8 mouse cellular contexts compared by ENCODE assay signal in genomic region chr11:97468639-97469287, GRCm38 (mm10). TPM values are rescaled to one million over a fixed set of nuclear protein-coding genes. Genes with fewer than 3 reads are reported as not detected.
DNase-seq lines count a peak whose midpoint lies in the region; ATAC-seq and TF ChIP-seq lines count a peak whose summit lies in the region.

No protein-coding gene starts in this region.

- no peak overlapping the region for H3K4me3 ChIP-seq in hindbrain, embryonic 13.5 days

- H3K4me2 ChIP-seq in hindbrain, embryonic 13.5 days = no peak overlapping the region

- no peak for DNase-seq in Patski (ENCODE audit: low read depth, low spot score)
- peak; percentile 96 to 98 for DNase-seq in cerebellum, postnatal 10 days
- DNase-seq in frontal cortex, postnatal 25 days (ENCODE audit: low spot score in 2 of 2) = peak; percentile 59 to 78
- peak; percentile 80 to 86 for DNase-seq in layer of hippocampus, postnatal 14 days (ENCODE audit: low spot score in 2 of 2)
- DNase-seq in lung, postnatal 36 days = peak; percentile 92
- peak; percentile 77 for DNase-seq in right cerebral cortex, adult 18-20 months
- DNase-seq in urinary bladder, adult 18-20 months (ENCODE audit: low spot score in 2 of 2) = peak; percentile 73 to 74

- peaks cover 90% of the 10 kb centered on the region for H3K36me3 ChIP-seq in hindbrain, embryonic 13.5 days

- H3K4me1 ChIP-seq in hindbrain, embryonic 13.5 days (replicated peaks) = peaks cover 4% of the 10 kb centered on the region; the same call in 1 of the 2 replicates

- peak overlapping the region; percentile 13; the same call in 1 of the 2 replicates for H3K9ac ChIP-seq in hindbrain, embryonic 13.5 days

- no peak for TF ChIP-seq CTCF in Patski (IDR thresholded peaks at IDR 0.05)

- CTCF ChIA-PET in Patski (lab: Charles Lee) = interaction anchor here (0.7 to 4.0 kb wide), 18 partner anchors 9 to 108 kb away, joined by 3 to 54 read pairs (median 4); no protein-coding TSS in a partner anchor

- no peaks in the 10 kb centered on the region for H3K27me3 ChIP-seq in Patski
- H3K27me3 ChIP-seq in hindbrain, embryonic 13.5 days = 0 out of 2 replicates have a peak, but pooled peaks cover 8% of the 10 kb centered on the region

- peak; percentile 44 for ATAC-seq in Patski
- 0 out of 2 replicates have a peak, but pooled peaks have one; percentile 28 for ATAC-seq in hindbrain, embryonic 13.5 days (ENCODE audit: low FRiP score)

- POLR2A ChIA-PET in Patski (lab: Charles Lee) = interaction anchor here (1.0 to 2.8 kb wide), 2 partner anchors 58 to 60 kb away, joined by 3 to 9 read pairs; no protein-coding TSS in a partner anchor

- in situ Hi-C loops in Patski (cut with MboI; ENCODE audit: low pct_unique_long_range_greater_than_20kb) = no loop called here

- H3K27ac ChIP-seq in hindbrain, embryonic 13.5 days = no peak overlapping the region

- no peaks in the 10 kb centered on the region for H3K9me3 ChIP-seq in hindbrain, embryonic 13.5 days

- WGBS in hindbrain, embryonic 13.5 days = 50% methylated on average over 14 of the region's 14 CpGs

RNA-seq across cellular contexts. Expression of gene 4933428G20Rik, which starts 31.4 kb away (rescaled TPM):
- polyA plus RNA-seq in Patski (2021) = 0.17 TPM
- 0.96 and 1.2 TPM in 2 replicates for polyA plus RNA-seq in hindbrain, embryonic 13.5 days (2015; fragmentation: Nextera tagmentation; extraction: Ambion mirVana)
- not detected for total RNA-seq in layer of hippocampus, postnatal 14 days (2021)

RNA-seq across cellular contexts. Expression of gene Arhgap23, which starts 53.4 kb away (rescaled TPM):
- polyA plus RNA-seq in Patski (2021) = 16.0 TPM
- polyA plus RNA-seq in hindbrain, embryonic 13.5 days (2015; fragmentation: Nextera tagmentation; extraction: Ambion mirVana) = 6.6 and 6.7 TPM in 2 replicates
- 10 to 100 TPM; 66.7 to 70.0 TPM for total RNA-seq in layer of hippocampus, postnatal 14 days (2021)
